ENCODE assay signal across 18 mouse cellular contexts in genomic region chr4:151634771-151635170, GRCm38 (mm10).
DNase-seq lines count a peak whose midpoint lies in the region; ATAC-seq lines count a peak whose summit lies in the region.
"Had no signal": no experiment of that assay in that cellular context is flagged by ENCODE, and none has a peak within 500 bp of the region (broad histone marks: within the 10 kb centered on the region; RNA-seq: fewer than 3 reads in every experiment).

No protein-coding gene starts in this region.

- 48% methylated on average over 6 of the region's 6 CpGs for WGBS in midbrain, embryonic 14.5 days
- WGBS in midbrain, embryonic 15.5 days: 40% methylated on average over 6 of the region's 6 CpGs
- WGBS in hindbrain, embryonic 14.5 days: 57% methylated on average over 6 of the region's 6 CpGs

- peak; percentile 10 for DNase-seq in embryo, embryonic 10 days (ENCODE audit: low spot score)
- DNase-seq in embryo, embryonic 11 days: no peak
- DNase-seq in midbrain, embryonic 14.5 days: no peak
- peak; percentile 62 for DNase-seq in gastrocnemius, postnatal 25 days
- peak; percentile 42 for DNase-seq in heart, postnatal 4 days
- no peak for DNase-seq in urinary bladder, postnatal 10 days (ENCODE audit: low spot score)
- no peak for DNase-seq in hindbrain, embryonic 14.5 days (ENCODE audit: low spot score)
- DNase-seq: cerebellum, adult 8-10 months; kidney, postnatal 10 days; left cerebral cortex, postnatal 4 days; right cerebral cortex, postnatal 14 days; thymus, postnatal 25 days had no signal

- no peak overlapping the region for H3K4me3 ChIP-seq in midbrain, embryonic 14.5 days (replicated peaks; ENCODE audit: low read depth, low read length)
- no peak overlapping the region for H3K4me3 ChIP-seq in midbrain, embryonic 15.5 days
- H3K4me3 ChIP-seq in hindbrain, embryonic 14.5 days (replicated peaks; ENCODE audit: low read length): no peak overlapping the region
- H3K4me3 ChIP-seq: embryonic facial prominence, embryonic 12.5 days; liver, embryonic 15.5 days; stomach, embryonic 15.5 days had no signal

- 0 out of 2 replicates have a peak overlapping the region, but pooled peaks have one; percentile 14 for H3K27ac ChIP-seq in midbrain, embryonic 14.5 days (replicated peaks; ENCODE audit: low read depth, low read length)
- H3K27ac ChIP-seq in midbrain, embryonic 15.5 days: no peak overlapping the region
- H3K27ac ChIP-seq in hindbrain, embryonic 14.5 days: no peak overlapping the region
- H3K27ac ChIP-seq: embryonic facial prominence, embryonic 12.5 days; liver, embryonic 15.5 days; stomach, embryonic 15.5 days had no signal

- H3K9ac ChIP-seq in midbrain, embryonic 14.5 days (replicated peaks; ENCODE audit: low read length): no peak overlapping the region
- no peak overlapping the region for H3K9ac ChIP-seq in midbrain, embryonic 15.5 days
- no peak overlapping the region for H3K9ac ChIP-seq in hindbrain, embryonic 14.5 days
- H3K9ac ChIP-seq: embryonic facial prominence, embryonic 12.5 days; liver, embryonic 15.5 days; stomach, embryonic 15.5 days had no signal

- ATAC-seq in midbrain, embryonic 14.5 days (ENCODE audit: low FRiP score, low TSS enrichment): no peak
- no peak for ATAC-seq in midbrain, embryonic 15.5 days (replicated peaks)
- no peak for ATAC-seq in hindbrain, embryonic 14.5 days (ENCODE audit: low FRiP score)
- ATAC-seq: forebrain, embryonic 14.5 days; inflammation-experienced regulatory T-cells, adult 6 months had no signal

- H3K36me3 ChIP-seq in midbrain, embryonic 14.5 days (ENCODE audit: control insufficient read depth, insufficient read depth, low read length): no peaks in the 10 kb centered on the region
- H3K36me3 ChIP-seq in midbrain, embryonic 15.5 days (replicated peaks): no peaks in the 10 kb centered on the region
- no peaks in the 10 kb centered on the region for H3K36me3 ChIP-seq in hindbrain, embryonic 14.5 days (replicated peaks; ENCODE audit: control insufficient read depth, insufficient read depth)
- H3K36me3 ChIP-seq: embryonic facial prominence, embryonic 12.5 days; liver, embryonic 15.5 days; stomach, embryonic 15.5 days had no signal

- H3K27me3 ChIP-seq in midbrain, embryonic 14.5 days (ENCODE audit: control insufficient read depth, insufficient read depth, low read length): no peaks in the 10 kb centered on the region
- no peaks in the 10 kb centered on the region for H3K27me3 ChIP-seq in midbrain, embryonic 15.5 days (replicated peaks)
- no peaks in the 10 kb centered on the region for H3K27me3 ChIP-seq in hindbrain, embryonic 14.5 days (ENCODE audit: control insufficient read depth, insufficient read depth, low read length)
- H3K27me3 ChIP-seq: embryonic facial prominence, embryonic 12.5 days; liver, embryonic 15.5 days had no signal

- H3K9me3 ChIP-seq in midbrain, embryonic 14.5 days (ENCODE audit: control insufficient read depth, low read length): no peaks in the 10 kb centered on the region
- no peaks in the 10 kb centered on the region for H3K9me3 ChIP-seq in midbrain, embryonic 15.5 days
- H3K9me3 ChIP-seq in hindbrain, embryonic 14.5 days (ENCODE audit: control insufficient read depth, low read length): no peaks in the 10 kb centered on the region
- H3K9me3 ChIP-seq: embryonic facial prominence, embryonic 12.5 days; liver, embryonic 15.5 days; stomach, embryonic 15.5 days had no signal

- H3K4me1 ChIP-seq in midbrain, embryonic 14.5 days (ENCODE audit: control insufficient read depth, insufficient read depth, low read length): peaks cover 24% of the 10 kb centered on the region
- H3K4me1 ChIP-seq in midbrain, embryonic 15.5 days: peaks cover 30% of the 10 kb centered on the region
- H3K4me1 ChIP-seq in hindbrain, embryonic 14.5 days (replicated peaks; ENCODE audit: control insufficient read depth, insufficient read depth, low read length): peaks cover 36% of the 10 kb centered on the region
- H3K4me1 ChIP-seq: liver, embryonic 15.5 days; stomach, embryonic 15.5 days had no signal

- H3K4me2 ChIP-seq in midbrain, embryonic 14.5 days (ENCODE audit: low read length): no peak overlapping the region
- no peak overlapping the region for H3K4me2 ChIP-seq in midbrain, embryonic 15.5 days
- H3K4me2 ChIP-seq in hindbrain, embryonic 14.5 days (replicated peaks): no peak overlapping the region
- H3K4me2 ChIP-seq: embryonic facial prominence, embryonic 12.5 days; liver, embryonic 15.5 days; stomach, embryonic 15.5 days had no signal

Comparison
In these comparisons a context has a peak if more than half of its experiments do, and no peak if none do; other contexts are left out.
1. DNase-seq: peak in embryo, embryonic 10 days (single experiment), gastrocnemius, postnatal 25 days (single experiment) and heart, postnatal 4 days (single experiment); none in embryo, embryonic 11 days (single experiment), midbrain, embryonic 14.5 days (single experiment), urinary bladder, postnatal 10 days (single experiment) and hindbrain, embryonic 14.5 days (single experiment).